Mouse (Mus musculus): ENCODE data around the gene Sun5. TPM values are rescaled to one million over a fixed set of nuclear protein-coding genes. Genes with fewer than 3 reads are reported as not detected.
A peak's percentile ranks its signal among the peaks of the same experiment; 100 is the strongest.
"Not testable (repeated sequence)": the region's sequence is repeated elsewhere in the genome, so short reads cannot be mapped to it uniquely, and the experiment has no call there.

Gene Sun5
- total and polyA plus RNA-seq, 3 experiments, result 0.30 TPM; not detected in 2

DNA sequence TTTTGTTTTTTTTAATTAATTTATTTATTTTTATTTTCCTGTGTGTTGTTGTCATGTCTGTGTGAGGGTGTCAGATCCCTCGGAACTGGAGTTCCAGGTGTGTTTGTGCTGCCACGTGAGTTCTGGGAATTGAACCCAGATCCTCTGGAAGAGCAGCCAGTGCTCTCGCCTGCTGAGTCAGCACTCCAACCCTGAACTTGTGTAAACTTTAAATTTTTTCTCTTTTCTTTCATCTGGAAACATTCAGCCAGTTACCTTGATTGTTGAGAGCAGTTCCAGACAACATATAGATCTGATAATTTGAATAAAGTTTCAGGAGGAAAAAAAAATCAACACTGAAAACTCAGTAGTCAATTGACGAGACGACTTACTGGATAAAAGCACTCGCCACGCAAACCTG is 42.2 kb downstream of the Sun5 start:
- Histone ChIP-seq H3K27ac (ENCODE audit: insufficient read depth, low read depth) (no peak overlapping the region), H3K4me3 (replicated peaks in 1 of 3; ENCODE audit: low read depth in 2 of 3, low read length in 2 of 3, poor library complexity in 1 of 3) (no peak overlapping the region), H3K27me3 (replicated peaks) (peaks cover 60% of the 10 kb centered on the region), H3K9me3 (replicated peaks; ENCODE audit: low read length) (no peaks in the 10 kb centered on the region), H3K4me2 (ENCODE audit: insufficient read depth, low read depth, poor library complexity, severe bottlenecking) (no peak overlapping the region), H3K9ac (ENCODE audit: insufficient read depth, low read depth) (no peak overlapping the region), H3K36me3 (replicated peaks in 1 of 2; ENCODE audit: control insufficient read depth in 1 of 2, insufficient read depth in 1 of 2, low read length in 1 of 2) (no peaks in the 10 kb centered on the region), H3K79me2 (replicated peaks; ENCODE audit: control insufficient read depth, extremely low read depth, insufficient read depth, poor library complexity, severe bottlenecking) (no peaks in the 10 kb centered on the region), H3K4me1 (ENCODE audit: control insufficient read depth in 1 of 2, insufficient read depth in 2 of 2) (peaks cover 0 to 3% of the 10 kb centered on the region in 2 experiments; a peak in 1 of 4 replicates)
- in situ Hi-C loops (cut with MboI; ENCODE audit: low pct_ligation_motif_present, low pct_unique_long_range_greater_than_20kb, low sequenced_read_pairs) (no loop called here), dilution Hi-C loops (cut with MboI; ENCODE audit: extremely low pct_ligation_motif_present, extremely low pct_unique_long_range_greater_than_20kb, low sequenced_read_pairs) (no loop called here)
- DNase-seq (ENCODE audit: extremely low read depth), result no peak
- TF ChIP-seq EP300 (IDR thresholded peaks at IDR 0.05; ENCODE audit: low read length), result no peak
- no peak for TF ChIP-seq KAT2A (IDR thresholded peaks at IDR 0.05; ENCODE audit: insufficient replicate concordance, low read length)
- peak; percentile 88 for TF ChIP-seq MAFK (IDR thresholded peaks at IDR 0.05; ENCODE audit: insufficient replicate concordance, low read length)

GRCm38 (mm10) chr2:153827171-153827830 is 43.6 kb downstream of the Sun5 start:
- H3K4me3 ChIP-seq (replicated peaks in 1 of 3; ENCODE audit: low read depth in 2 of 3, low read length in 2 of 3, poor library complexity in 1 of 3), result no peak overlapping the region
- peaks cover 64% of the 10 kb centered on the region for H3K27me3 ChIP-seq (replicated peaks)
- dilution Hi-C loops (cut with MboI; ENCODE audit: extremely low pct_ligation_motif_present, extremely low pct_unique_long_range_greater_than_20kb, low sequenced_read_pairs) (no loop called here), in situ Hi-C loops (cut with MboI; ENCODE audit: low pct_ligation_motif_present, low pct_unique_long_range_greater_than_20kb, low sequenced_read_pairs) (no loop called here)
- H3K9me3 ChIP-seq (replicated peaks; ENCODE audit: low read length), result no peaks in the 10 kb centered on the region
- no peak for DNase-seq (ENCODE audit: extremely low read depth)
- peaks cover 0 to 3% of the 10 kb centered on the region in 2 experiments; a peak in 1 of 4 replicates for H3K4me1 ChIP-seq (ENCODE audit: control insufficient read depth in 1 of 2, insufficient read depth in 2 of 2)
- H3K79me2 ChIP-seq (replicated peaks; ENCODE audit: control insufficient read depth, extremely low read depth, insufficient read depth, poor library complexity, severe bottlenecking), result no peaks in the 10 kb centered on the region
- no peak overlapping the region for H3K4me2 ChIP-seq (ENCODE audit: insufficient read depth, low read depth, poor library complexity, severe bottlenecking)
- H3K27ac ChIP-seq (ENCODE audit: insufficient read depth, low read depth), result no peak overlapping the region
- H3K9ac ChIP-seq (ENCODE audit: insufficient read depth, low read depth), result no peak overlapping the region
- TF ChIP-seq ELF1 (IDR thresholded peaks at IDR 0.05; ENCODE audit: low read depth, low read length) (no peak), MXI1 (IDR thresholded peaks at IDR 0.05; ENCODE audit: low read depth, low read length) (no peak), IRF4 (IDR thresholded peaks at IDR 0.05; ENCODE audit: low read depth, low read length) (no peak), SMC3 (IDR thresholded peaks at IDR 0.05; ENCODE audit: low read depth, low read length) (no peak), UBTF (IDR thresholded peaks at IDR 0.05; ENCODE audit: low read depth, low read length) (no peak), USF1 (IDR thresholded peaks at IDR 0.05; ENCODE audit: low read depth, low read length) (no peak), ZKSCAN1 (IDR thresholded peaks at IDR 0.05; ENCODE audit: borderline replicate concordance, low read depth, low read length) (no peak), ETS1 (conservative IDR thresholded peaks at IDR 0.05; ENCODE audit: low read depth, low read length) (no peak), NELFE (IDR thresholded peaks at IDR 0.05; ENCODE audit: low read depth, low read length) (no peak), TBP (conservative IDR thresholded peaks at IDR 0.05; ENCODE audit: low read depth, low read length) (no peak), ZC3H11A (IDR thresholded peaks at IDR 0.05; ENCODE audit: low read depth, low read length) (no peak), BHLHE40 (IDR thresholded peaks at IDR 0.05; ENCODE audit: low read depth, low read length) (no peak), ZNF384 (IDR thresholded peaks at IDR 0.05; ENCODE audit: low read depth, low read length) (no peak), NRF1 (IDR thresholded peaks at IDR 0.05; ENCODE audit: low read depth, low read length) (no peak)
- H3K36me3 ChIP-seq (replicated peaks in 1 of 2; ENCODE audit: control insufficient read depth in 1 of 2, insufficient read depth in 1 of 2, low read length in 1 of 2), result no peaks in the 10 kb centered on the region

DNA sequence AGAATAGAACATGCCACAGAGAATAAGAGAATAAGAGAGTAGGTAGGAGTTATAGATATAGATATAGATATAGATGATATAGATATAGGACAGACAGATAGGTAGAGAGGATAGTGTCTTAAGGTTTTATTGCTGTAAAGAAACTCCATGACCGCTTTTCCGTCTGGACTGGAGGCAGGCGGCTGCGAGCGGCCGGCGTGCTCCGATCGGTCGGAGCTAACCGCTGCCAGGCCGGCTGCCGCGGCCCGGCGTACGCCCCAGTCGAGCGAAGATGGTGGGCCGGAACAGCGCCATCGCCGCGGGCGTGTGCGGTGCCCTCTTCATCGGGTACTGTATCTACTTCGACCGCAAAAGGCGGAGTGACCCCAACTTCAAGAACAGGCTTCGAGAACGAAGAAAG is 45.0 kb downstream of the Sun5 start:
- H3K79me2 ChIP-seq (replicated peaks; ENCODE audit: control insufficient read depth, extremely low read depth, insufficient read depth, poor library complexity, severe bottlenecking); H3K27ac ChIP-seq (ENCODE audit: insufficient read depth, low read depth); H3K9ac ChIP-seq (ENCODE audit: insufficient read depth, low read depth); H3K36me3 ChIP-seq (replicated peaks in 1 of 2; ENCODE audit: control insufficient read depth in 1 of 2, insufficient read depth in 1 of 2, low read length in 1 of 2); in situ Hi-C loops (cut with MboI; ENCODE audit: low pct_ligation_motif_present, low pct_unique_long_range_greater_than_20kb, low sequenced_read_pairs); DNase-seq (ENCODE audit: extremely low read depth); H3K9me3 ChIP-seq (replicated peaks; ENCODE audit: low read length); H3K4me1 ChIP-seq (ENCODE audit: control insufficient read depth in 1 of 2, insufficient read depth in 2 of 2); H3K4me2 ChIP-seq (ENCODE audit: insufficient read depth, low read depth, poor library complexity, severe bottlenecking); dilution Hi-C loops (cut with MboI; ENCODE audit: extremely low pct_ligation_motif_present, extremely low pct_unique_long_range_greater_than_20kb, low sequenced_read_pairs); H3K4me3 ChIP-seq (replicated peaks in 1 of 3; ENCODE audit: low read depth in 2 of 3, low read length in 2 of 3, poor library complexity in 1 of 3): not testable (repeated sequence)
- H3K27me3 ChIP-seq (replicated peaks), result peaks cover 64% of the 10 kb centered on the region
